Mouse (Mus musculus) adrenal gland, postnatal 4 days (tissue): ENCODE data around the gene Otx2. TPM values are rescaled to one million over a fixed set of nuclear protein-coding genes. Genes with fewer than 3 reads are reported as not detected.

Experiments used
- DNase-seq, 2 experiments: peaks; one replicate each; pipeline ENCODE4 v3.0.0; 2021 to 2022; ENCODE audit warnings: low spot score in 2 of 2, mixed read lengths in 2 of 2
- long read RNA-seq, 2 experiments: library from polyadenylated mRNA; stranded (forward); transcript quantifications; one replicate each; pipeline ENCODE4 v2.0.0; 2021
- total RNA-seq, 2 experiments: library from RNA; stranded (reverse); gene quantifications; 2 replicates each; pipeline ENCODE4 v1.2.3; 2021

Otx2 gene
- not detected for total RNA-seq
- long read RNA-seq, experiment 1 = 0 reads
- long read RNA-seq, experiment 2 = 0 reads

DNA sequence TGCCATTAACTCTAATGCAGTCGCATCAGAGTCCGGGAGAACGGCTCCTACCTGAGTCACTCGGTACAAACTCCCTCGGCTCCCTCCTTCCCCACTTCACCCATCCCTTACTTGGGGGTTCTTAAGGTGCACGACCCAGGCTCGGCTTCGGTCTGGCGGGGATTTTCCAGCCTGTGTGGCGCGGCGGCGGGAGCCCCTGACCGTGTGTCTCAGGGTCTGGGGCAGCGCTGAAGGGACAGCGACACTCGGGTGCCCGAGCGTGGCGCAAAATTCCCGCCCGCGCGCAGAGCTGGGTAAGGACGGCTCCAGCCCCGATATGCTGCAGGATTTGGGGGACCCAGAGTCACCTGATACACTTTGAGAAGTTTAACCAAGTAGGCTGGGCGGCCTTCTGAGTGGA lies at the start of gene Otx2:
Gene Otx2, minus strand, starts transcription at position 279 of the 400 bp plus-strand sequence.
- DNase-seq = no peak

DNA sequence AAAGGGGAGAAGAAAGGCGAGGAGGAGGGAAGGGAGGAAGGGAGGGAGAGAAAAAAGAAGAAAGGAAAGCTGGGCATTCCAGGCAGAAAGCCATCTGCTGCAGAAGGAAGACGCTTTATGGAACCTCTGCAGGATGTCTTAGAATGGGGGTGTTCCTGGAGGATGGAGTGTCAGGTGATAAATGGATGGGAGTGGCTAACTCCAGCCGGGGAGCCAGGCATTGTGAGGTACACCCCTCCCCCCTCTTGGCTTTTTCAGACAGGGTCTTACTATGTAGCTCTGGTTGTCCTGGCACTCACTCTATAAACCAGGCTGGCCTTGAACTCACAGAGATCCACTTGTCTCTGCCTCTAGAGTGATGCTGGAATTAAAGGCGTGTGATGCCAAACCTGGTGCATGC lies 49.1 kb upstream of the Otx2 start:
- DNase-seq = no peak

DNA sequence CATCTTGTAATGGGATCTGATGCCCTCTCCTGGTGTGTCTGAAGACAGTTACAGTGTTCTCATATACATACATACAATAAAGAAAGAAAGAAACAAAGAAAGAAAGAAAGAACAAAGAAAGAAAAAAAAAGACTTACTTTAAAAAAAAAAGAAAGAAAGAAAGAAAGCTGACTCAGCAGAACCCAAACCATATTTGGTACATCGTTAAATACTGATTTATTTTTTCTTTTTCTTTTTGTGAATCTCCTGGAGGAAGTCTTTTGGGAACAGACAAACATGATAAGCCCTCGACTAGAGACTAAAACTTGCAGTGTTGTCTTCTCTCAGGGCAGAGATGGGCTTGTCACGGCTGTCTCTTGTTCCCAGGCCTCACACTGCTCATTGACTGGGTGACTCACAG lies 45.7 kb upstream of the Otx2 start:
- DNase-seq = no peak

DNA sequence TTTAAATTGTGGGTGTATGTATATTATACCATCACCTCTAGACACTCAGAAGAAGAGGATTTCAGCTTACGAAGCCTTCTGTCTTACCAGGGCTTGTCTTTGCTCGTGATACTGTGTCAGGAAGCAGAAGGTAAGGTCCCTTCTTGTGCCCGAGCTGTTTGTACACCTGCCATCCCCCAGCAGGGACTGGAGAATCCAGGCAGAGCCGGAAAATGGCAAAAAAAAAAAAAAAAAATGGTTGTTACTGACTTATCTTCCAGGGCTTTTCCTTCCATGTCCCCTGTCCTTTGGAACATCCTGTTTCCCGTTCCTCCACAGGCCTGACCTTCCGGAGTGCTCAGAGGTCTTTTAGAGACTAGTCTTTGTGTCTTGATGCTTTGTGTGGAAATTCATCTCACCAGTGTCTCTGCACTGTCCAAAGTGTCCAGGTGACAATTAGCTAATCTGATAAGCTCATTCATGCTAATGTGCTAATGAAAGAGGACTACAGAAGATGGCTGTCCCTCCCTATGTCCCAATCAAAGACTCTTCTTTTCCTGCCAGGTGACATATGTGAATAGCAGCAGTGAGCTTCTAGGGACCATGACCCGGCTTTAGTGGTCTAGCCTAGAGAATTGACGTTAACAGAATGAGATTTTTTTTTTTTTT lies 44.1 kb upstream of the Otx2 start:
- DNase-seq = no peak

DNA sequence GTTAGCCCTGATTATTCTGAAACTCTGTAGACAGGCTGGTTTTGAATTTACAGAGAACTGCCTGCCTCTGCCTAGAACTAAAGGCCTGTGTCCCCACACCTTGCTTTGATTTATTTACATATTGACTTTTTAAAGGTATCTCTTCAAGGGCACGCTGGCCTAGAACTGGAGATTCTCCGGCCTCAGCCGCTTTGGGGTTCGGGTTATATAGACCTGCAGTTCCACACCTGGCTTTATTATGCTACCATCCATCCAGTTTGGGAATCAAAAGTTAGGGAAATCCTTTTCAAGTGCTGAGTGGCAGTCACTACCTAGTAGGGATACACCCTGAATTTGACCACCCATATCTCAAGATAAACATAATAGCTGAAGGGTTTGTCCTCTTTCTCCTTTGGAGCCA lies 42.8 kb upstream of the Otx2 start:
- no peak for DNase-seq

DNA sequence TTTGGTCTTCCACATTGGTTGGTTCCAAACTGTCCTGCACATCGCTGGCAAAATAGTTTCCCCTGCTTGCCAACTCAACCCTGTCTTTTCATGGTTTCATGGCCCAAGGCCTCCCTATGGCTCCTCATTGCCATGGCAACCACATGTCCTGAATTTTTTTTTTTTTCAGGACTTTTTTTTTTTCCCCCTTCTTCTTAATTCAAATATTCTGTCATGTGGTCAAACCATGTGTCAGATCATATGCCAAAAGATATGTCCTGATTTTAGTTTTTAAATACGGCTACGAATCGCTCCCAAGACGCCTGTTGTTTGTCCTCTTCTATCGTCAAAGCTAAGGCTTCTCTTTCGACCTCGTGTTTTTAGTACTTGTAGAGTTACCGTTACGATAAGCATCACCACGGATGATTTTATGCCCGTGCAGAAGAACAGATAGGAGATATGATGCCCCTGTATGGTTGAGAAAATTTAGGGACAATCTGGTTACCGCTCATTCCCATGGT lies 37.3 kb upstream of the Otx2 start:
- DNase-seq = no peak

DNA sequence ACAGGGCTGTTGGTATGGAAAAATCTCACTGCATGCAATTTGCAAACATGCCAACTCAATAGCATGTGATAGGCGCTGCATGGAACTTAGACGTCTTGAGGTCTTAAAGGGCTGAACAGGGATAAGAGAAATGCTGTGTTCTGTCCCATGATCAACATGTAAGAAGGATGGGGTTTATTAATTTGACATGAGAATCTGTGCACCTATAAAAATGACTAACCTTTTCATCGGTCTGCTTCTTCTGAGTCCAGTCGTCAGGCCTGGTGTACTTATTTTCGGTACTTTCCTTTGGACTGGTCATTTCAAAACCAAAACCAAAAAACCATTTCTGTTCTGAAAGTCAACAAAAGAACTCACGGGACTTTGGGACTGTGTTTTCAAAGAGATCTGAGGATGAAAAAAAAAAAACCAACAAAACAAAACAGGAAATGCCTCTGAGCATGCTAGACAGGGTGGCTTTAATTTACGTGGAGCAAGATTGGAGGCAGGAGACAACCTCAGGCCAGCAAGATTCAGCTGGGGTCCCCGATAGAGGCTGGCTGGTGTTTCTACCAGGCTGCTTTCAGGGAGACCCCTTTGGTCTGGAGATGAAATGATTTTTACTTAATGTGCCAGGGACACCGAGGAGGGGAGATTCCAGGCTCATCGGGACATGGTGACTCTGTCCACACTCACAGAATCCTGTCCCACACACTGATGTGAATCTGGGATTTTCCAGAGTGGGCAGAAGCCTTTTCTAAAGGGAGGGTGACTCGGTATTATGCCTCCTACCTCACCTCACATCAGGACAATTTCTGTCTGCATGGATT lies 36.6 kb upstream of the Otx2 start:
- no peak for DNase-seq

DNA sequence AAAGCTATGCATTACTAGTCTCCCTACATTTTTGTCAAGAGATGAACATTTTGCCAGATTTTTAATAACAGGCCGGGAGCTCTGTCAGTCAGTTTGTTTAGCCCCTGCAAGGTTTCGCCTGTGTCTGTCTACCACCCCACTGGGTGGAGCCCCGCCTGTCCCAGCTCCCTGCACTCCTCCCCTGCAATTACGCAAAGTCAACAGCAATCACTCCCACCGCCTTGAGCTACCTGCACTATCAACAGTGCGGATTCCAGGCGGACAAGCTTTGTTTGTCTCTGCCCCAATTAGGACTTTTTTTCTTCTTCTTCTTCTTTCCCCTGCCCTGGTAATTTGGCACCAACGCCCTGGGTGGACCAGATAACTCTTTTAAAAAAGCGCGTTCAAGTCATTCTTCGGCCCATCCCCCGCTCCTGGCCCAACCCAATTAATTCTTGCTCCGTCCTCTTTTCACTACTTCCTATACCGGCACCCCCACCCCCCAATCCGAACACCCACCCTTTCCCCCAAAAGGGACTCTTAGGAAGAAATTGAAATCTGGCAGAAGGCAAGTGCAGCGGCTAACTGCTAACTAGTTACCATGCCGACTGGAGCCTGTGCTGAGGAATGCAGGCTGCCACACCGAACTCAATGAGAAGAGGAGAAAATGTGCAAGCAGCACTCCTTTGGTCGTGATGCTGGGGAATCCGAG lies 35.9 kb upstream of the Otx2 start:
- DNase-seq = no peak

DNA sequence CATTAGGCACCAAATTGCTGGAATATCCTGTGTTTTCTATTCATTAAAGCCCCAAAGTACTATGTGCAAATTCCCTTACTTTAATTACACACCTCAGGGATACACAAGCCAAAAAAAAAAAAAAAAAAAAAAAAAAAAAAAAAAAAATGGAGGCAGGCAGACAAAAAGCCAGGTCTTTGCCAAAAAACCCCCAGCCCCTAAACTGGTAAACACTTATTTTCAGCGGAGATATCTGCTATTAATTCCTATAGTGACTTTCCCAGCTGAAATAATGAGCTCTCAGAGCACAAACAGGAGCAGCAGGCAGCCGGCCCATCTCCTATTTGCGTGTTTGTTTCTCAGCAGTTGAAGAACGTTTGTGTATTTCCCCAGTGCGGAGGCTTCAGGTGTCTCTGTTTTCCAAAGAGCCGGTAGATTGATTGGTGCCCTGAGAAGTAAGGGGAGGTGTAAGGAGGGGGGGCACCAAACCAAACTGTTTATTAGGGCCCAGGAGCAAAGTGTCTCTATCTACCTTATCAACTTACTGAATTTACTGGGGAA lies 34.3 kb upstream of the Otx2 start:
- no peak for DNase-seq

DNA sequence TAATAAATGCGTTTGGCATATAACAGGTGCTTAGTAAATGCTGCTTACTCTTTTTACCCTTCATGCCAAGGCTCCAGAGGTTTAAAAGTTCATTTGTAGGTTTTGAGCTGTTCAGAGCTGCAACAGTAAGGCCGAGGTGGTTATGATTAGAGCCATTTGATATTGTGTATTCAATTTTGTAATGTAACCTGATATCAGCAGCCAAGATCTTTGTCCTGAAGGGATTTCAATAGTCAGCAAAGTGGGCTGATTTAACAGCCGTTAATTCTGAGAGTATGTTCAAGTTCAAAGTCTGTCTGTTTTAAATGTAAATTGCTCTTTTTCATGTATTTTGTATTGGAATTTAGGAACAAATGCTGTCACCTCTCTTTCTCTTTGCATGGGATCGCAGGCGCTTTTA lies 33.8 kb upstream of the Otx2 start:
- no peak for DNase-seq

DNA sequence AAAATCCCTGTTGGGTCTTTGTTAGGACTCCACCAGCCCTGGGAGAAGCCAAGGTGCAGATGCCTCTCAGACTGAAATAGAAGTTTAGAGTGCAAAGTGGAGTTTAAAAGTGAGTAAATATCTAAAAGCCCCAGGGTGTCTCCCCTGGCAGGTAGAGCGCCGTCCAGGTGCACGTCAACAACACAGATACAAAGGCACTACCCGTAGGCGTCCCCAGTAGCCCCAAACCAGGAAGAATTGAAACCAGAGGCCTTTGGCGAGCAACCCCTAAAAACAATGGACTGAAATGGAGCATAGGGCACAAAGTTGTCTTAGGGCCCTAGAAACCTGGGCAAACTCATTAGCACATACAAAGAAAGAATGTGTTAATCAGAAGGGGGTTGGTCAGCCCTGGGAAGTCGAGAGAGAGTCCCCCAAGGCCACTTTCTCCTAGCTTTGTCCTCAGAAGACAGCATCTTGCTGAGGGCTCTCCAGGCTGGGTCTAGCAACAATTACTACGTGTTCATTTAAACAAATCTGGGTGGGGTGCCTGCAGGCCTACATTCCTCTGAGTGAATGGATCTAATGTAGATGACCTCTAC lies 27.3 kb upstream of the Otx2 start:
- DNase-seq = no peak

DNA sequence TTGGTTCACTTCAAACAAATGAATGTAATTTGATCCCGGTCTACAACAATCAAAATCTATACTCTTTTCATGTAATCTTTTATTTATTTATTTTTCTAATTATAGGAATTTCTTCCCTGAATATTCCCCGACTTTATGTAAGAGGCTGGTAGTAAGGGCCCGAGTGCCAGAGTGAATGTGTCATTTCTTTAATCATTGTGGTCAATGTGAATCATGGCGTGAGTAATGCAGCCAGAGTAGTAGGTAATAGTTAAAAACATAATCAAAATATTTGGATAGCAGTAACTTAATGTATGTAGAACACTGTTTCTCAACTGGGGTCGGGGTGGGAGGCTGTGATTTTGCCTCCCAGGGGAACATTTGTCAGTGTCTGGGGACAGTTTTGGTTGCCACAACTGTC lies 6.0 kb upstream of the Otx2 start:
- no peak for DNase-seq

DNA sequence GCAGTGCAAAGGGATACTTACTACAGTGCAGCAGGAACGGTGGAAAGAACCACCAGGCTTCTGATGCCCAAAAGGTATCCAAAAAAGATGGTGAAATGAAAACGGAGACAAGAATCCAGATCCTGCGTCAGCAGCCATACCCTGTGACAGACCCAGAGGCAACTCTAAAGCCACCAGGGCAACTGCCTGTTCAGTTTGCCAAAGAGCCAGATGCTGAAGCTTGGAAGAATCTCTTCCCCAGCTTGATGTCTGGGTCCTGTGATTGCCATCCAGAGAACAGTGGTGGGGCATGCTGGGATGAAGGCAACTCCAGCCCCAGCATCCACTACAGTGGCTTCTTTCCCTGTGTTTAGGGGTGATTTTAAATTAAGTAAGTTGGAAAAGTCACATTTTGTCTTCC lies 5.1 kb upstream of the Otx2 start:
- no peak for DNase-seq

DNA sequence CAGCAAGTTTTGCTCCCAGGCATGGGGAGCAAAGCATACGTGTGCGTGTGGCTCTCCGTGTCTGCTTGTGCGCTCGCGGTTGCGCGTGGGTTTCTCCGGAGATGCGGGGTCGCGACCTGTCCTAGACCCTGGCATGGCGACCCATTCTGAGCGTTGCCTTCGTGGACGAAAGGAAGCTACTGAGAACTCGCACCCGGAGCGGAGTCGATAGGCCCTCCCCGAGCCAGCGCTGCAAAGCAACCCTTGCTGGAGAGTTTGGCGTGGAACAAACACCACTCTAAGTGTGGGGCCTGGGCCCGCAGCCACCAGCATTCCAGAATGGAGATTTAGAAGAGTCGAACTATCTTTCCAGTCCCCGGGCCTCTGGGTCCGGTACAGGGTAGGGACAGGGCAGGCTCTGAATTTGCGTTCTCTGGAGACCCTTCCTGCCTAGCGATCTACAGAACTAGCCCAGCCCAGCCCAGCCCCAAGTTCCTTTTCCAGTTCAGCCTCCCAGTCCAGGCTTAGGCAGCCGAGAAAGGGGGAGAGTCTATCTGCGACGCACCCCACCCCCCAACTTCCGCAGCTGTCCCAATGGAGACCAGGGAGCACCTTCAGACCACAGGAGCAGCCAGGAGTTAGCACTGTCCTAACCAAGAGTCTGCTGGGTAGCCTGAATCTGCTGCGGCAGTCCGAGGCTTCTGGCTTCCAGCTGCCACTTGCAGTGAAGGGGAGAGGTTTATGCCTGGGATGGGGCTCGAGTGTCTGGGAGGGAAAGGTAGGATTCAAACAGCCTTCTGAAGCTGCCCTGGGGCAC lies 615 bp upstream of the Otx2 start:
- no peak for DNase-seq

DNA sequence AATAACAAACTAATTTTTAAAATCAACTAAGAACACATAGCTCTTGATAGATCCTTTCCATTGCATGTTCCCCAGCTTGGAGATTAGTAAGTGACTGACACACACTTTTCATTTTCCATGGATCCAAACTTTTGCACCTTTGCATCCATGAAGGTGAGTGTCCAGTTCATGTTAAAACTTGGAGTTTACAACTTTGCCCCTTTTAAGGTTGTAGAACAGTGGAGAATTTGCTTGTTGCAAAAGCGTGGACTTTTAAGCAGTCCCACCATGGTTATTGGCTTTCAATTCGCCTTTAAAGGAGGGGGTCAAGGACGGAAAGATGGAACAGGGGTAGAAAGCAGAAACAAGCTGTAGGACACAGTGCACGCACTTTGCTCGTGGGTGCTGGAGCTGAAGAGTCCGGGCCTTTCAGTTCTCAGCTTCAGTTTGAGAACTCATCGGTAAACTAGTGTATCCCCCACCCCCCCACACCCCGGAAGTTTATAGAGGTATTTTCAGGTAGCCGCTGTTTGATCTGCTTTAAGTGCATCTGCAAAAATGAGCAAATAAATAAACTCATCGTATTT lies 925 bp downstream of the Otx2 start:
- no peak for DNase-seq

DNA sequence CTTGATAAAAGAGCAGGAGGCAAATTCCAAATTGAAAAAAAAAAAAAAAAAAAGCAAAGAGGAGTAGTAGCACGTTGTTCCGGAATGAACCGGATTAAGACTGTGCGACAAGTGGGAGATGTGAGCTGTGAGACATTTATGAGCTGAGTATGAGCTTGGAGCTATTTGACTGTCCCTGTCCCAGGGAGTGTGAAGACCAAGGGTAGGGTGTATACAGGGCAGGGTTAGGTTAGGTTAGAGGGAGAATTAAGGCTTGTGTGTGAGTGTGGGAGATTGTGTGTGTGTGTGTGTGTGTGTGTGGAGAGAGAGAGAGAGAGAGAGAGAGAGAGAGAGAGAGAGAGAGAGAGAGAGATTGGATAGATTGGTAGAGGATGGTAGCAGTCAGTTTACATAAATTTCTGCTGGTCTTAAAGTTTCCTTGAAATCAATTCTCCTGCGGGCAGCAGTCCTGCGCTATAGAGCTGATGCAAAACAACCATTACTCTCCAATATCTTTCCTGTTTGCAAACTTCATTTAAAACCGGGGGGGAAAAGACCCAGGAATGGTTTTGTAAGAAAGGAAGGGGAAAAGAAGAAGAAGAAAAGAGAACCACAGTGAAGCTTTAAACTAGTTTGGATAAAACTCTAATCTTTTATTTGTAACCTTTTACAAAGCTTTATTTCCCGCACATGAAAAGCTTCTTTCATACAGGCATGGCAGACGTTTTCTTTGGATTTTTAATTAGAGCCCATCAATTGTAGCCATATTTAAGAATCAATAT lies 2.0 kb downstream of the Otx2 start:
- DNase-seq = no peak

DNA sequence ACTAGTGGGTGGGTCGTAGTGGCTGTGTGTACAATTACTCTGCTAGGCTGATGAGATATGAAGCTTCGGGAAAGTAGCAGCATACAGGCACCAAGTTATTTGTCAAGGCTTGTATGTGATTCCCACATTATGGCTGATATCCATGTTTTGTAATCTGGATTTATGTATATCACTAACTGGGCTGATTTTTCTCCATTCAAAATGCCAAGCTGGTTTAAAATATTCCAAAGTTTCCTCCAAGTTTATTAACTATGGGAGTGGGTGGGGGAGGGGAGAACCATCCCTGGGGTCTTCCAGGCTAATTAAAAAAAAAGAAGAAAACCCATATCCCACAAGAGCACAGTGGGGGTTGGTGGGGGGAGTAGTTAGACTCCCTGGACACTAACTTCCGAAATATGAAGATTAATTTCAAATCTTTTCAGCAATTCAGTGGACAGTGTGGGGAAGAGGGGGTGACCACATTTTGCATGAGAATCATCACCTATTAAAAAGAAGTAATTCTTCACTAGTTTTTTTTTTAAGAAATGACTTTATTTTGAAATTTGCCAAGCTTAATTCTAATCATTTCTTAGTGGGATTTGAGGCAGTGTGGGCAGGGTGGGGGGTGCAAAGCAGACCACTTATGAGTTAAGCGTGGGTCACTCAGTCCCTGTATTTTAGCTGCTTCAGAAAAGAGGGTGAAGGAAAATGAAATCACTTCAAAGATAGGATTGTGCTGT lies 2.7 kb downstream of the Otx2 start:
- DNase-seq = no peak

DNA sequence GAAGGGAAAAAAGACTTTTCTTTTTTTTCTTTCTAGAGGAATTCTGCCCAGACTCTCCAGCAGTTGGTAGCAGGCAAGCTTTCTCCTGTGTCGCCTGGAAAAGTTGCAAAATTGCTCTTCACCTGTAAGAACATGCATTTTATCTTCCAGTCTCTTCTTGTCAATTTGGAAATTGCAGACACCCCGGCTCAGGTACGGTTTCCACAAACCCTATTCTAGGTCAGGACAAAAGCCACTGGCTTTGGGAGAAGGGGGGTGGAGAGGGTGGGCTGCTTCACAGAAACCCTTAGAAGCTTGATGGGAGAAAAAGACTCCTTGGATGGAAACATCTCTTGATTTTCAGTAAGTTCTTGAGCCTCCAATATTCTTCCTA lies 3.4 kb downstream of the Otx2 start:
- DNase-seq = no peak
